ENCODE assay signal across 37 mouse cellular contexts in genomic region chr2:110556098-110556497, GRCm38 (mm10). TPM values are rescaled to one million over a fixed set of nuclear protein-coding genes. Genes with fewer than 3 reads are reported as not detected.
"Had no signal": no experiment of that assay in that cellular context is flagged by ENCODE, and none has a peak within 500 bp of the region (broad histone marks: within the 10 kb centered on the region; RNA-seq: fewer than 3 reads in every experiment).

No protein-coding gene starts in this region.

- H3K36me3 ChIP-seq: heart, embryonic 13.5 days; heart, embryonic 15.5 days; hindbrain, embryonic 10.5 days; hindbrain, embryonic 12.5 days; intestine, embryonic 15.5 days; limb, embryonic 12.5 days; liver, embryonic 13.5 days; liver, embryonic 15.5 days had no signal

- H3K4me2 ChIP-seq: heart, embryonic 11.5 days; heart, embryonic 13.5 days; heart, embryonic 15.5 days; hindbrain, embryonic 12.5 days; hindbrain, embryonic 14.5 days; intestine, embryonic 15.5 days; limb, embryonic 12.5 days; liver, embryonic 11.5 days; liver, embryonic 13.5 days; liver, embryonic 15.5 days had no signal

- ATAC-seq: hindbrain, embryonic 16.5 days; inflammation-experienced regulatory T-cells, adult 6 months; intestine, embryonic 15.5 days; intestine, postnatal 0 days; liver, postnatal 0 days had no signal

- H3K27me3 ChIP-seq: heart, embryonic 13.5 days; heart, embryonic 15.5 days; hindbrain, embryonic 12.5 days; intestine, embryonic 15.5 days; limb, embryonic 12.5 days; liver, embryonic 13.5 days; liver, embryonic 15.5 days had no signal

- H3K4me1 ChIP-seq: heart, embryonic 13.5 days; heart, embryonic 15.5 days; hindbrain, embryonic 10.5 days; hindbrain, embryonic 12.5 days; intestine, embryonic 15.5 days; limb, embryonic 12.5 days; liver, embryonic 13.5 days; liver, embryonic 15.5 days had no signal

- H3K27ac ChIP-seq: heart, adult 2 months; heart, embryonic 13.5 days; heart, embryonic 15.5 days; hindbrain, embryonic 10.5 days; hindbrain, embryonic 12.5 days; hindbrain, embryonic 14.5 days; intestine, embryonic 15.5 days; layer of hippocampus, adult 2 months; limb, embryonic 12.5 days; liver, embryonic 13.5 days; liver, embryonic 15.5 days had no signal

- H3K9me3 ChIP-seq: heart, embryonic 13.5 days; heart, embryonic 15.5 days; hindbrain, embryonic 10.5 days; hindbrain, embryonic 12.5 days; intestine, embryonic 15.5 days; limb, embryonic 12.5 days; liver, embryonic 13.5 days; liver, embryonic 15.5 days had no signal

- H3K9ac ChIP-seq: heart, embryonic 13.5 days; heart, embryonic 15.5 days; hindbrain, embryonic 12.5 days; hindbrain, embryonic 14.5 days; intestine, embryonic 15.5 days; limb, embryonic 12.5 days; liver, embryonic 13.5 days; liver, embryonic 15.5 days; liver, postnatal 0 days had no signal

- DNase-seq: gastrocnemius, postnatal 14 days; gastrocnemius, postnatal 36 days; heart, adult 11 months; heart, adult 2 months; heart, postnatal 14 days; heart, postnatal 4 days; kidney, adult 18-20 months; kidney, adult 8-10 months; kidney, postnatal 10 days; kidney, postnatal 25 days; kidney, postnatal 4 days; layer of hippocampus, postnatal 36 days; liver; liver, embryonic 13.5 days; liver, postnatal 0 days had no signal

- H3K4me3 ChIP-seq: heart, adult 2 months; heart, embryonic 13.5 days; heart, embryonic 15.5 days; hindbrain, embryonic 10.5 days; hindbrain, embryonic 12.5 days; intestine, embryonic 15.5 days; layer of hippocampus, adult 2 months; limb, embryonic 12.5 days; liver, embryonic 13.5 days; liver, embryonic 15.5 days had no signal

RNA-seq across cellular contexts. Expression of gene Slc5a12, which starts 41.0 kb away (rescaled TPM):
- total RNA-seq: gastrocnemius, adult 8-10 months; gastrocnemius, postnatal 14 days; gastrocnemius, postnatal 36 days; heart, adult 2 months; heart, postnatal 14 days; heart, postnatal 4 days; layer of hippocampus, adult 2 months; layer of hippocampus, postnatal 14 days; layer of hippocampus, postnatal 36 days; left cerebral cortex, adult 18-20 months; left cerebral cortex, adult 8-10 months; left cerebral cortex, postnatal 14 days; left cerebral cortex, postnatal 36 days had no signal
- polyA plus RNA-seq: gonadal fat pad, adult 2 months; heart, adult 2 months; heart, embryonic 11.5 days; heart, embryonic 13.5 days; heart, embryonic 15.5 days; heart, postnatal 0 days; hindbrain, embryonic 10.5 days; hindbrain, embryonic 12.5 days; hindbrain, embryonic 14.5 days; hindbrain, embryonic 16.5 days; inflammation-experienced regulatory T-cells, adult 6 months; limb, embryonic 12.5 days; liver, embryonic 11.5 days; liver, embryonic 13.5 days; liver, embryonic 15.5 days; liver, postnatal 0 days had no signal
